Mouse (Mus musculus): ENCODE results near the gene Ear14.
"Not testable (repeated sequence)": the region's sequence is repeated elsewhere in the genome, so short reads cannot be mapped to it uniquely, and the experiment has no call there.

Ear14 gene

GRCm38 (mm10) chr14:51203115-51203514 lies at the start of gene Ear14:
Ear14 (plus strand) TSS chr14:51203391.
- no peak for DNase-seq (ENCODE audit: low spot score in 2 of 2)

GRCm38 (mm10) chr14:51156056-51156735 lies 47.0 kb upstream of the Ear14 start:
- no peak for DNase-seq (ENCODE audit: low spot score in 2 of 2)

GRCm38 (mm10) chr14:51156736-51157068 lies 46.5 kb upstream of the Ear14 start:
- DNase-seq (ENCODE audit: low spot score in 2 of 2), result no peak

GRCm38 (mm10) chr14:51157072-51157471 lies 46.1 kb upstream of the Ear14 start:
- DNase-seq (ENCODE audit: low spot score in 2 of 2), result no peak

- not testable (repeated sequence) for DNase-seq (ENCODE audit: low spot score in 2 of 2)
These were observed 41.2 kb upstream of the Ear14 start, which contains the start of gene Rnase2b for GRCm38 (mm10) chr14:51161976-51162375. Rnase2b (plus strand) TSS chr14:51162260.

- not testable (repeated sequence) for DNase-seq (ENCODE audit: low spot score in 2 of 2)
These were observed 39.9 kb upstream of the Ear14 start for GRCm38 (mm10) chr14:51163323-51163722.

- no peak for DNase-seq (ENCODE audit: low spot score in 2 of 2)
These were observed 37.8 kb upstream of the Ear14 start for GRCm38 (mm10) chr14:51165435-51165834.

GRCm38 (mm10) chr14:51166068-51166467 lies 37.1 kb upstream of the Ear14 start:
- no peak for DNase-seq (ENCODE audit: low spot score in 2 of 2)

GRCm38 (mm10) chr14:51172095-51172865 lies 30.9 kb upstream of the Ear14 start:
- DNase-seq (ENCODE audit: low spot score in 2 of 2), result not testable (repeated sequence)

GRCm38 (mm10) chr14:51172947-51173346 lies 30.2 kb upstream of the Ear14 start:
- not testable (repeated sequence) for DNase-seq (ENCODE audit: low spot score in 2 of 2)

GRCm38 (mm10) chr14:51173843-51174242 lies 29.3 kb upstream of the Ear14 start:
- no peak for DNase-seq (ENCODE audit: low spot score in 2 of 2)

GRCm38 (mm10) chr14:51181051-51181450 lies 22.1 kb upstream of the Ear14 start:
- DNase-seq (ENCODE audit: low spot score in 2 of 2), result not testable (repeated sequence)

- DNase-seq (ENCODE audit: low spot score in 2 of 2), result no peak
These were observed 7.5 kb upstream of the Ear14 start for GRCm38 (mm10) chr14:51195681-51196080.

GRCm38 (mm10) chr14:51199098-51200023 lies 3.8 kb upstream of the Ear14 start, which contains the start of gene Ang2:
Ang2 (minus strand) TSS chr14:51199148.
- no peak for DNase-seq (ENCODE audit: low spot score in 2 of 2)

GRCm38 (mm10) chr14:51200054-51200453 lies 3.1 kb upstream of the Ear14 start:
- DNase-seq (ENCODE audit: low spot score in 2 of 2), result peak; percentile 20 to 29

GRCm38 (mm10) chr14:51200466-51200865 lies 2.7 kb upstream of the Ear14 start:
- DNase-seq (ENCODE audit: low spot score in 2 of 2), result no peak

GRCm38 (mm10) chr14:51220075-51220474 lies 16.9 kb downstream of the Ear14 start:
- not testable (repeated sequence) for DNase-seq (ENCODE audit: low spot score in 2 of 2)

- not testable (repeated sequence) for DNase-seq (ENCODE audit: low spot score in 2 of 2)
These were observed 26.5 kb downstream of the Ear14 start for GRCm38 (mm10) chr14:51229657-51230056.

GRCm38 (mm10) chr14:51237488-51237887 lies 34.3 kb downstream of the Ear14 start:
- DNase-seq (ENCODE audit: low spot score in 2 of 2), result not testable (repeated sequence)

- peak; percentile 5 to 9 for DNase-seq (ENCODE audit: low spot score in 2 of 2)
These were observed 37.7 kb downstream of the Ear14 start for GRCm38 (mm10) chr14:51240899-51241298.

GRCm38 (mm10) chr14:51247736-51248135 lies 44.5 kb downstream of the Ear14 start:
- DNase-seq (ENCODE audit: low spot score in 2 of 2), result no peak

GRCm38 (mm10) chr14:51250348-51250747 lies 47.2 kb downstream of the Ear14 start:
- no peak for DNase-seq (ENCODE audit: low spot score in 2 of 2)
